Mouse (Mus musculus): ENCODE results near the gene Hgd.
"Not testable (repeated sequence)": the region's sequence is repeated elsewhere in the genome, so short reads cannot be mapped to it uniquely, and the experiment has no call there.

Hgd gene

DNA sequence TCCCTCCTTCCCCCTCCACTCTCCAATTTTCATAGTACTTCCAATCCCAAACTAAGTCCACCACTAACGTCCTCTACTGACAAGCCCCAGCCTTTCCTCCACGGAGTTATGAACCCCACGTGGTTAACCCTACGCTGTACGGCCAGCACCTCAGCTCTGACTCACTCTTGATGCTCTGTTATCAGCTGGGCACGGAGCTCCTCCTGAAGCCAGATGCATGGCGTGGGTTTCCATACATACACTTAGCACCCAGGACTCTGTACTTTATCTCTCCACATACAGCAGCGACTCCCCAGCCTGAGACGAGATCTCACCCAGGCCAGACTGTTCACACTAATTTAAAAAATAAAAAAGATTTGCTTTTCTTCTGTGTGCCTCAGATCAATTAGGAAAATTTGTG, 54.6 kb downstream of the Hgd start:
- DNase-seq (ENCODE audit: low read depth, low spot score): no peak
- H3K27me3 ChIP-seq (ENCODE audit: control insufficient read depth, insufficient read depth, low read length, poor library complexity, severe bottlenecking): no peaks in the 10 kb centered on the region
- H3K36me3 ChIP-seq (ENCODE audit: control insufficient read depth, insufficient read depth, low read length, poor library complexity, severe bottlenecking): no peaks in the 10 kb centered on the region

DNA sequence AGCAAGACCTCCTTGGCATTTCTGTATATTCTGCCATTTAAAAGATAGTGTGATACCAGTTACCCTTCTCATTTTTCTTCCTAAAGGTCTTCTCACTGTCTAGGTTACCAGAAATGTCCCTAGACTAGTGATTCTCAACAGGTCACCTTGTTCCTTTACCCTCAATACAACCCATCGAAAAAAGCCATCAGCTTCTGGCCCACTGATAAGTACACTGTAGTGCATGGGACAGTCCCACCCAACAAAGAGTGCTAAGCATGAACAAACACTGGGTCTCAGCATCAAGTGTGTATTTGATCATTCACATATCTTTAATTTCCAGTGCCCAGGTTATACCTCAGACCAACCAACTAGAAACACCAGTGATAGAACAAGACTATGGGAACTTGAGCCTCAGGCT, 55.1 kb downstream of the Hgd start:
- no peaks in the 10 kb centered on the region for H3K36me3 ChIP-seq (ENCODE audit: control insufficient read depth, insufficient read depth, low read length, poor library complexity, severe bottlenecking)
- no peak for DNase-seq (ENCODE audit: low read depth, low spot score)
- no peaks in the 10 kb centered on the region for H3K27me3 ChIP-seq (ENCODE audit: control insufficient read depth, insufficient read depth, low read length, poor library complexity, severe bottlenecking)

DNA sequence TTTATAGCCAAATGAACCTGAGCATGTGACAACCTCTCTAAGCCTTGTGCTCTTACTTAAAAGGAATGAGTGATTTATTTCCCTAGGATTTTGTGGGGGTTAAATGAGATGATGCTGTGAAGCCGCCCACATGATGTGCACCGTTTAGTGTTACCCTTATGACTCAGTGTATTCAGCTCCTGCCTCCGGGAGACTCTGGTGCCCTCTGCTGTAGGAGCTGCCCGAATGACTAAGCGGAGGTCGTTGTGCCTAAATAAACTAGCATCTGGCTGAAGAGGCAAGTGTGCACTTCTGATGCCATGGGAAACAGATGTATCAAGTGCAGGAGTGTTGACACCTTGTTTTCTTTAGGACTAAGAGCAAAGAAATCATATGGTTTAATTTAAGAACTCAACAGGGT, 56.2 kb downstream of the Hgd start:
- Histone ChIP-seq H3K36me3 (ENCODE audit: control insufficient read depth, insufficient read depth, low read length, poor library complexity, severe bottlenecking) (no peaks in the 10 kb centered on the region), H3K27me3 (ENCODE audit: control insufficient read depth, insufficient read depth, low read length, poor library complexity, severe bottlenecking) (no peaks in the 10 kb centered on the region)
- no peak for DNase-seq (ENCODE audit: low read depth, low spot score)

DNA sequence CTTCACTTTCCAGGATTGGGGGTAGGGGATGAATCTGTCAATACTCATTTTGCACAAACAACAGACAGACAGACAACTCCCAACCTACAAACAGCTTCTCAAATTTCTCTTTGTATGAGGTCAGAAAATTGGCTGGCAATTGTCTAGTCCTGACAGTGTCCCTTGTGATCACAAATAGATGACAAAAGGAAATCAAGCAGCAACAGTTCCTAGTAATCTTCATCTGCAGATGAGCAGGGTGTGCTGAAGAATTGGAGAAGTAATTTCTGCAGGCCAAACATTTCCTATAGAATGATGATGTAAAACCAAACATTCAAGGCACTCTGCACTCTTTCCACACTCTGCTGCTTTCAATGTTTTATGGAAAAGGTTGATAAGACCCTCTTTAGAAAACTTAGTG, 57.8 kb downstream of the Hgd start:
- no peaks in the 10 kb centered on the region for H3K27me3 ChIP-seq (ENCODE audit: control insufficient read depth, insufficient read depth, low read length, poor library complexity, severe bottlenecking)
- no peak for DNase-seq (ENCODE audit: low read depth, low spot score)
- no peaks in the 10 kb centered on the region for H3K36me3 ChIP-seq (ENCODE audit: control insufficient read depth, insufficient read depth, low read length, poor library complexity, severe bottlenecking)

DNA sequence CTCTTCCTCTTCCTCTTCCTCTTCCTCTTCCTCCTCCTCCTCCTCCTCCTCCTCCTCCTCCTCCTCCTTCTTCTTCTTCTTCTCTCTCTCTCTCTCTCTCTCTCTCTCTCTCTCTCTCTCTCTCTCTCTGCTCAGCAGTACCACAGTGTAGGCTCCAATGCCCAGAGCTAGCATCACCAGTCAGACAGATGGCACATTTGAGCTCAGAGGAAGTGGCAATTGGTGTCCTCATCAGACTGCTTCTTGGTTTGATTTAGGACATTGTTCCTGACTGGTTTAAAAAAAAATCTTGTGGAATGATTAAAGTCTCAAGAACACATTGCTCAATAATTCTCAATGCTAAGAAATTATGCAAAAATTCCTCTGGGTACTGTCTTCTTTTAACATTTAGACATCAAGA, 60.6 kb downstream of the Hgd start:
- H3K36me3 ChIP-seq (ENCODE audit: control insufficient read depth, insufficient read depth, low read length, poor library complexity, severe bottlenecking); DNase-seq (ENCODE audit: low read depth, low spot score); H3K27me3 ChIP-seq (ENCODE audit: control insufficient read depth, insufficient read depth, low read length, poor library complexity, severe bottlenecking): not testable (repeated sequence)

DNA sequence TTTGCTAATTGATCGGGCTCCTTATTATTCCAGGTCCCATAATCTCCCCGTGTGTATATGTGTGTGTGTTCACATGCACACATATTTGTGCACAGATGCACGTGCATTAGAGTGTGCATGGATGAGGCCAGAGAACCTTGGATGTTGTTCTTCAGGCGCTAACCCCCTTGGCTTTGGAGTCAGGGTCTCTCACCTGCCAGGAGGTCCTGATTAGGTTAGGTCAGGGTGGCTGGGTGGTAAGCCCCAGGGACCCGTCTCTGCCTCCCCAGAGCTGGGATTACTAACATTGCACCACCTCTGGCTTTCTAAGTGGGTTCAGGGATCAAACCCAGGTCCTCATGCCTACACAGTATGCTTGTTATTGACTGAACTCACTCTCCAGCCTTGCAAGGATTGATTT, 64.5 kb downstream of the Hgd start:
- no peak for DNase-seq (ENCODE audit: low read depth, low spot score)
- H3K27me3 ChIP-seq (ENCODE audit: control insufficient read depth, insufficient read depth, low read length, poor library complexity, severe bottlenecking): no peaks in the 10 kb centered on the region
- no peaks in the 10 kb centered on the region; the same call in none of the 2 replicates for H3K36me3 ChIP-seq (ENCODE audit: control insufficient read depth, insufficient read depth, low read length, poor library complexity, severe bottlenecking)

DNA sequence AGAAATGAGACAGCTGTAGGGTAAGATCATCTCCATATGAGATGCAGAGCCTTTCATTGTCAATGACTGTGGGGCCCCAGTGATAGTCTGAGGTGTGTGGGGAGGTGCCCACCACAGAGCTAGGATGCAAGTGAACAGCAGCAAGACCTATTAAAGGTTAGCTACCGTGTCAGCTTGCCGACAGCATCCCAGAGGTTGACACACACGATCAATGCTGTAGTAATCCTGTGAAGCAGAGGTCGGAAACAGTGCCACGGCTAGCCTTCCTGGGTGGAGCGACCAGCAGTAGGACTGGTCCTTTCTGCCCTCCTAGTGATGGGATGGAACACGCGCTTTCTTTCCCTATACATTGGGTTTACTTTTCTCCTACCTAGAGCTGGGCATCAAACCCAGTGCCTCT, 65.3 kb downstream of the Hgd start:
- DNase-seq (ENCODE audit: low read depth, low spot score): no peak
- H3K27me3 ChIP-seq (ENCODE audit: control insufficient read depth, insufficient read depth, low read length, poor library complexity, severe bottlenecking): no peaks in the 10 kb centered on the region
- H3K36me3 ChIP-seq (ENCODE audit: control insufficient read depth, insufficient read depth, low read length, poor library complexity, severe bottlenecking): no peaks in the 10 kb centered on the region; the same call in none of the 2 replicates

DNA sequence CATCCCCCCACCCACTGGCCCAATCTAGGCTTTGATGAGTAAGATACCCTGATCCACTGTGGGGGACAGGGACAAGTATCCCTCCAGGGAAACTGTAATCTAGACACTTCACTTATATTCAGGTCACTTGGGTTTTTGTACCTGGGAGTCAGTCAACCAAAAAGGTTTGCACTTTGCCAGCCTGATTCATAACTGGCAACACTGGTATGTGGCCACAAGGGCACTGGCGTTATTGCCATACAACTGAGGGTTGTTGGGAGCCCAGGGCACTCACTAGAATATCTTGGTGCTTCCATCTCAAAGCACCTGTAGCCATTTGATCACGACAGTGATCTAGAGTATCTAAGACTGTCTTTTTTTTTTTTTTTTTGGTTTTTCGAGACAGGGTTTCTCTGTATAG, 65.8 kb downstream of the Hgd start:
- no peaks in the 10 kb centered on the region for H3K27me3 ChIP-seq (ENCODE audit: control insufficient read depth, insufficient read depth, low read length, poor library complexity, severe bottlenecking)
- H3K36me3 ChIP-seq (ENCODE audit: control insufficient read depth, insufficient read depth, low read length, poor library complexity, severe bottlenecking): no peaks in the 10 kb centered on the region; the same call in none of the 2 replicates
- no peak for DNase-seq (ENCODE audit: low read depth, low spot score)

DNA sequence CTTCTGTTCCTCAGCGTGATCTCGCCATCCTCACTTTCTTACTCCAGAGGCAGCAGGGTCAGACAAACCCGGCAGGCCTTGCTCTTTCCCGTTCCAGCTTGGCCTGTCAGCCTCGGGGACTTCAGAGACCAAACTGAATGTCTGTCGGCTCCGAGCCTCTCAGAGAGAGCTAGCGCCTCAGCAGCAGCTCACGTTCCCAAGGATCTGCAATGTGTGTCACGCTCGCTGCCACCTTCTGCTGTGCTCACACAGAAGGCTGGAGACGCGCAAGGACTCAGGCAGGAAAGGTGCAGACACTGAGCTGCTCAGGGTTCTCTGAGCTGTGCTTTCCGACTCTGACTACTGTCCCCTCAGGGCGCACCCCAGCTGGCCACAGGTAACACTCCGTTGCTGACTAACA, 67.1 kb downstream of the Hgd start:
- Histone ChIP-seq H3K36me3 (ENCODE audit: control insufficient read depth, insufficient read depth, low read length, poor library complexity, severe bottlenecking) (no peaks in the 10 kb centered on the region; the same call in none of the 2 replicates), H3K27me3 (ENCODE audit: control insufficient read depth, insufficient read depth, low read length, poor library complexity, severe bottlenecking) (no peaks in the 10 kb centered on the region)
- no peak for DNase-seq (ENCODE audit: low read depth, low spot score)

DNA sequence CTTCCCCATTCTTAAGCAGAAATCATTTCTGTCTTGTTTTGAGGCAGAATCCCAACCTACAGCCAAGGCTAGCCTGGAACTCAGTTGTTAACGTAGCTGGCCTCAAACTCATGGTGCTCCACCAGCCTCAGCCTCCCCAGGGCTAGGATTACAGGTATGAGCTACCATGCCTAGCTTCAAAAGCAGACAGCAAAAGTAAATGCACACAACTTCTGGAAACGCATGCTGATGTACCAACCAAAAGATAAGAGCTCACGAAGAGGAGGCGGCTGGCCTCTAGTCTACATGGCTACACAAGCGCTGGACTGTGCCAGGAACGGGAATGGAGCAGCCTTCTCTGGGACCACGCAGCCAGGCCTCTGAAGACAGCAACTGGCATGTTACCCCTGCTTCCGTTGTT, 68.0 kb downstream of the Hgd start:
- no peak for DNase-seq (ENCODE audit: low read depth, low spot score)

DNA sequence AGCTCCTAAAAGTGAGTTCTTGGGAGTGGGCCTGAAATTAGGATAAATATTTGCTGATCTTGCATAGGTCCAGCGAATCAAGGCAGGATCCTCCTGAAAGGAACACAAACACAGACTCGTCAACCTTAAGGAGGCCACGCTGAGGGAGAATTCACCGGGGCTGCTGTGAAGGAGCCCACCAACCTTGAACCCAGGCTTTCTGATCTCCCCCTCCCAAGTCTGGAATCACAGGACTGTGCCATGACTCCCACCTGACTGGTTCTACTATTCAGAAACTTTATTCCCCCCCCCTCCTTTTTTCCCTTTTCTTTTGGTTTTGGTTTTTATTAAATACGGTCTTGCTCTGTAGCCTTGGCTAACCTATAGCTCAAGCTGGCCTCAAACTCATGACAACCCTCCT, 69.1 kb downstream of the Hgd start:
- DNase-seq (ENCODE audit: low read depth, low spot score): no peak
- H3K27me3 ChIP-seq (ENCODE audit: control insufficient read depth, insufficient read depth, low read length, poor library complexity, severe bottlenecking): no peaks in the 10 kb centered on the region
- H3K36me3 ChIP-seq (ENCODE audit: control insufficient read depth, insufficient read depth, low read length, poor library complexity, severe bottlenecking): no peaks in the 10 kb centered on the region; the same call in none of the 2 replicates

More for the DNA sequence above, 68.0 kb downstream of the Hgd start:
- no peaks in the 10 kb centered on the region; the same call in none of the 2 replicates for H3K36me3 ChIP-seq (ENCODE audit: control insufficient read depth, insufficient read depth, low read length, poor library complexity, severe bottlenecking)
- H3K27me3 ChIP-seq (ENCODE audit: control insufficient read depth, insufficient read depth, low read length, poor library complexity, severe bottlenecking): no peaks in the 10 kb centered on the region

DNA sequence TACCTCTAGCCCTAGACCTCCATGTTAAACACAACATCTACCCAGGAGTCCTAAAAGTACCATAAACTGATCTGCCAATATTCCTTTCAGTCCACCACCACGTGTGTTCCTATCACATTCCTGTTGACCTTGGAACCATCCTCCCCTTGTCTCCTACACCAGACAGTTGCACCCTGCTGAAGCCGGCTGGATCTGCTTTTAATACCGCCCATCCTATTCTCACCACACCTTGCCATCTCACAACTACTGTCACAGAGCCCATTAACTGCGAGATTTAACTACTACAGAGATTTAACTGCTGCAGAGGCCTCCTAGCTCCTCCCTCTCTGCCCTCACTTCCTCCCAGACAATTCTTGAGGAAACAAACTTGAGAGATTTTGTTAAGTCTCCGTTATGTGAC, 71.5 kb downstream of the Hgd start:
- peak; percentile 11 for DNase-seq (ENCODE audit: low read depth, low spot score)
- Histone ChIP-seq H3K27me3 (ENCODE audit: control insufficient read depth, insufficient read depth, low read length, poor library complexity, severe bottlenecking) (no peaks in the 10 kb centered on the region), H3K36me3 (ENCODE audit: control insufficient read depth, insufficient read depth, low read length, poor library complexity, severe bottlenecking) (no peaks in the 10 kb centered on the region; the same call in none of the 2 replicates)

DNA sequence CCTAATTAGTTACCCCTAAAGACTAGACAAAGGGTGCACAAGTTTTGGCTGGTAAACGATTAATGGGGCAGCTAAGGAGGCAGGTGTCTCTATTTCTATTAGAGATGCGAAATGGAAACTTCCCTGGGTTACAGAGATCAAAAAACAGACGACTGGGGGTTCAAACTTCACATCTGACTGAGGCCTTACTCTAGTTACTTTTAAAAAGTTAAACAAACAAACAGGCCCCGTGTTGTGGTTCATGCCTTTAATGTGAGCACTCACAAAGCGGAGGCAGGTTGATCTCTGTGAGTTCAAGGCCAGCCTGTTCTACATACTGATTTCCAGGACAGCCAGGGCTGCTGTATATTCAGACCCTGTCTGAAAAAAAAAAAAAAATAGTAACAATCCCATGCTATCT, 72.7 kb downstream of the Hgd start:
- no peak for DNase-seq (ENCODE audit: low read depth, low spot score)
- H3K36me3 ChIP-seq (ENCODE audit: control insufficient read depth, insufficient read depth, low read length, poor library complexity, severe bottlenecking): no peaks in the 10 kb centered on the region; the same call in 1 of the 2 replicates

DNA sequence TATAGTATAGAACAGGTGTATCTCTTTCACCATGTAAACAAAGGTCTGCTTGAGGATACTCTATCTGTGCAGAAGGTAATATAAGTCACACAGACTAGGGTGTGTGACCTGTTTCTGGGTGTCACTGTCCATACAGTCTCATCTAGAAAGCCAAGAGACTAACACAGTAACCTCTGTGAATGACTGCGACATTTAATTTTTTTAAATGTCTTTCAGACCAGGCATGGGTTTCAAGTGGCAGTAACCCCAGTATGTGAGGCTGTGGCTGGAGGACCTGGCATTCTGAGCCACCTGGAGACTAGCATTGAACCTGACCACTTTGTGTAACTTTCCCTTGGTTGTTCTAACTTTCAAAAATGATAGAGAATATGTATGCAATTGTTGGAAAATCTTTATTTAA, 73.1 kb downstream of the Hgd start:
- DNase-seq (ENCODE audit: low read depth, low spot score): no peak
- Histone ChIP-seq H3K27me3 (ENCODE audit: control insufficient read depth, insufficient read depth, low read length, poor library complexity, severe bottlenecking) (no peaks in the 10 kb centered on the region), H3K36me3 (ENCODE audit: control insufficient read depth, insufficient read depth, low read length, poor library complexity, severe bottlenecking) (no peaks in the 10 kb centered on the region)

More for the DNA sequence above, 72.7 kb downstream of the Hgd start:
- H3K27me3 ChIP-seq (ENCODE audit: control insufficient read depth, insufficient read depth, low read length, poor library complexity, severe bottlenecking): no peaks in the 10 kb centered on the region

DNA sequence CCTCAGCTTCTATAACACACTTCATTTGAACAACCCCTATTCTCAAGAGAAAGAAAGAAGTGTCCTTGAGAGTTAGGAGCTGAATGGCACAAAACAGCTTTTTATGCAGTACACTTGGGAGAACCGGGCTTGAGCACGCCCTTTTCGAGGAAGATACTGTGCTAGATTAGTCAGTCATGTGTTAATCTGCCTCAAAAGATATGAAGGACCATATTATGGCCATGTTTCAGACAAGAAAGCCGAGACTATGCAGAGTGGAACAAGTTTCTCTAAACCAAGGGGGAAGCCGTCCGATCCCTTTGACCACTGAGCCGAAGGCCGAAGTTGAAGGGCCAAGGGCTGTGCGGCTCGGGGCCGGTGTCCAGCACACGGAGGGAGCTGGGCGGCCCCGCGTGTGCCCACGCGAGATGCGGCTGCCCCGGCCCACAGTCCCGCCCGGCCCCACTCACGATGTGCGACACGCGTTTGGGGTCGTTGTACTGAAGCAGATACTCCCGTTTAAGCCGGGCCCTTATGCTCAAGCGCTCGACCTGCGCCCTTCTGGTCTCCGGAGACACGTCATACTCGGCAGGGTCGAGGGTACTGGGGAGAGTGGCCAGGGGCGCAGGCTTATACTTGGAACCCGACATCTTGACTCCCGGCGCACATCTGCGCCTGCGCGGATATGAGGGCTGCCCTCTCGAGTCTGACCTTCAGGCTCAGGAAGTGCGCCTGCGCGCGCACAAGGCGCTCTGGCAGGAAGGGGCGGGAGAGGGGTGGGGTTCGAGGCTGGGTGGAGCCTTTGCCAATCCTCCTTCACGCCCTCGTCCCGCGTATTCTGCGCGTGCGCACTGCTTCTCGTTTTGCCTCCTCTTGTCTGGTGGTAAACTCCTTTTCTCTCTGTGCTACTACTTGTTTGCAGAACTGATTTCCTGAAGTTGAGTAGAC, 74.0 kb downstream of the Hgd start, which contains the start of gene Ndufb4:
Gene Ndufb4, minus strand, starts transcription at position 723 of the 927 bp plus-strand sequence.
- H3K27me3 ChIP-seq (ENCODE audit: control insufficient read depth, insufficient read depth, low read length, poor library complexity, severe bottlenecking): no peaks in the 10 kb centered on the region
- peak; percentile 99 for DNase-seq (ENCODE audit: low read depth, low spot score)
- H3K36me3 ChIP-seq (ENCODE audit: control insufficient read depth, insufficient read depth, low read length, poor library complexity, severe bottlenecking): no peaks in the 10 kb centered on the region

All from splenic B cell, adult 2 months (primary cell).